Mouse (Mus musculus) ovary, postnatal 36 days (tissue): ENCODE measurements around the gene Mn1.

ENCODE experiments used
- DNase-seq: peaks from one replicate; pipeline ENCODE4 v3.0.0; 2022; ENCODE audit warnings: low spot score, mixed read lengths

Mn1 gene

GRCm38 (mm10) chr5:111432842-111433241, 15.7 kb downstream of the Mn1 start:
- DNase-seq = no peak

GRCm38 (mm10) chr5:111434342-111434842, 17.2 kb downstream of the Mn1 start:
- DNase-seq = no peak

GRCm38 (mm10) chr5:111436260-111436659, 19.1 kb downstream of the Mn1 start:
- DNase-seq = no peak

GRCm38 (mm10) chr5:111437205-111437604, 20.0 kb downstream of the Mn1 start:
- DNase-seq = no peak

GRCm38 (mm10) chr5:111438336-111438735, 21.2 kb downstream of the Mn1 start:
- no peak for DNase-seq

GRCm38 (mm10) chr5:111438821-111439220, 21.7 kb downstream of the Mn1 start:
- no peak for DNase-seq

GRCm38 (mm10) chr5:111440264-111440663, 23.1 kb downstream of the Mn1 start:
- no peak for DNase-seq

- DNase-seq = no peak
Observed at GRCm38 (mm10) chr5:111442151-111442871, 25.1 kb downstream of the Mn1 start.

GRCm38 (mm10) chr5:111443636-111444035, 26.5 kb downstream of the Mn1 start:
- no peak for DNase-seq

GRCm38 (mm10) chr5:111444361-111444760, 27.2 kb downstream of the Mn1 start:
- no peak for DNase-seq

GRCm38 (mm10) chr5:111446652-111447051, 29.5 kb downstream of the Mn1 start:
- DNase-seq = no peak

GRCm38 (mm10) chr5:111449700-111450099, 32.5 kb downstream of the Mn1 start:
- DNase-seq = no peak

- DNase-seq = no peak
Observed at GRCm38 (mm10) chr5:111454240-111454639, 37.1 kb downstream of the Mn1 start.

GRCm38 (mm10) chr5:111454876-111455275, 37.7 kb downstream of the Mn1 start:
- DNase-seq = no peak

GRCm38 (mm10) chr5:111458675-111459074, 41.5 kb downstream of the Mn1 start:
- no peak for DNase-seq

- DNase-seq = no peak
Observed at GRCm38 (mm10) chr5:111465811-111466299, 48.7 kb downstream of the Mn1 start.

GRCm38 (mm10) chr5:111466429-111466828, 49.3 kb downstream of the Mn1 start:
- no peak for DNase-seq

GRCm38 (mm10) chr5:111467699-111468098, 50.5 kb downstream of the Mn1 start:
- no peak for DNase-seq

GRCm38 (mm10) chr5:111469195-111469882, 52.2 kb downstream of the Mn1 start:
- DNase-seq = no peak

- no peak for DNase-seq
Observed at GRCm38 (mm10) chr5:111470875-111471274, 53.7 kb downstream of the Mn1 start.

GRCm38 (mm10) chr5:111473425-111473824, 56.3 kb downstream of the Mn1 start:
- DNase-seq = no peak

GRCm38 (mm10) chr5:111475721-111476120, 58.6 kb downstream of the Mn1 start:
- no peak for DNase-seq

GRCm38 (mm10) chr5:111476141-111476540, 59.0 kb downstream of the Mn1 start:
- DNase-seq = no peak
